Mouse (Mus musculus) limb, embryonic 11.5 days (tissue): ENCODE results near the gene Cdip1. TPM values are rescaled to one million over a fixed set of nuclear protein-coding genes. Genes with fewer than 3 reads are reported as not detected.

Experiments
- ATAC-seq: fragments of 200-750 bp; cut with Nextera tagmentation; 2 replicates; pipeline ENCODE4 v1.8.0; 2017; ENCODE audit warnings: low read depth; ENCODE audit not compliant: insufficient number of reproducible peaks, low FRiP score, low TSS enrichment
- DNase-seq: peaks from one replicate; pipeline ENCODE4 v3.0.0-alpha.2; 2015; ENCODE audit warnings: low spot score
- H3K27ac ChIP-seq: fragments of 300-500 bp; sonication (generic); replicated peaks from 2 replicates; pipeline ENCODE4 v1.5.1; 2014; ENCODE audit warnings: low read depth, mild to moderate bottlenecking, low read length
- H3K27me3 ChIP-seq: fragments of 300-500 bp; sonication (generic); 2 replicates; pipeline ENCODE4 v1.6.1; 2014; ENCODE audit warnings: mild to moderate bottlenecking, low read length, mixed read lengths; ENCODE audit not compliant: control insufficient read depth, insufficient read depth
- H3K36me3 ChIP-seq: fragments of 300-500 bp; sonication (generic); 2 replicates; pipeline ENCODE4 v1.6.1; 2014; ENCODE audit warnings: mild to moderate bottlenecking, low read length, moderate library complexity, mixed read lengths; ENCODE audit not compliant: control insufficient read depth, insufficient read depth
- H3K4me1 ChIP-seq: fragments of 300-500 bp; sonication (generic); 2 replicates; pipeline ENCODE4 v1.6.1; 2014; ENCODE audit warnings: low read length, mixed read lengths; ENCODE audit not compliant: control insufficient read depth, insufficient read depth
- H3K4me2 ChIP-seq: fragments of 300-500 bp; sonication (generic); 2 replicates; pipeline ENCODE4 v1.6.1; 2014; ENCODE audit warnings: low read depth, mild to moderate bottlenecking, moderate library complexity; ENCODE audit not compliant: severe bottlenecking
- H3K4me3 ChIP-seq: fragments of 300-500 bp; sonication (generic); 2 replicates; pipeline ENCODE4 v1.5.1; 2014; ENCODE audit warnings: low read depth, low read length
- H3K9ac ChIP-seq: fragments of 300-500 bp; sonication (generic); 2 replicates; pipeline ENCODE4 v1.6.1; 2014; ENCODE audit warnings: mild to moderate bottlenecking, low read length
- H3K9me3 ChIP-seq: fragments of 300-500 bp; sonication (generic); 2 replicates; pipeline ENCODE4 v1.6.1; 2016; ENCODE audit warnings: low read length; ENCODE audit not compliant: control insufficient read depth
- WGBS: fragments of 180-500 bp; shearing (Covaris S2); extraction: QIAGEN DNeasy Blood & Tissue Kit; methylation state at CpG from one replicate; pipeline ENCODE4 v1.1.7; 2014; 5-methylcytosine and 5-hydroxymethylcytosine counted together
- polyA plus RNA-seq: library from polyadenylated mRNA; unstranded; fragments of >200 nt; fragmentation: Nextera tagmentation; extraction: Ambion mirVana; gene quantifications from 2 replicates; pipeline ENCODE4 v1.2.1, GENCODE M21; 2014

The Cdip1 gene
- polyA plus RNA-seq, 1 experiment from 2014 or later: 82.2 TPM

DNA sequence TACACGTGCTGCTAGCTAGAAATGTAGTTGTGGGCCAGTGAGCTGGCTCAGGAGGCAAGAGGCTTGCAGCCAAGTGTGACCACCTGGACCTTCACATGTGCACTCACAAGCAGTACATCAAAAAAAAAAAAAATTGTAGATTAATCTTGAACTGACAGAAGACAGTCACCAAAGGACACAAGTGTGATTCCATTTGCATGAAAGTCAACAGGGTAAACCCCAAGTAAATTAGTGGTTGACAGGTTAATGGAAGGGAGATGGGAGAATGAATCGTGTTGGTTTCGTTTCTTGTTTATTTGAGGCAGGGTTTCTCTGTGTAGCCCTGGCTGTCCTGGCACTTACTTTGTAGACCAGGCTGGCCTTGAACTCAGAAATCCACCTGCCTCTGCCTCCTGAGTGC is 72.2 kb downstream of the Cdip1 start:
- Histone ChIP-seq H3K36me3 (peaks cover 10% of the 10 kb centered on the region), H3K27me3 (no peaks in the 10 kb centered on the region), H3K4me1 (peaks cover 4% of the 10 kb centered on the region; the same call in 1 of the 2 replicates), H3K4me2 (peak overlapping the region; percentile 52), H3K4me3 (peak overlapping the region; percentile 64), H3K9me3 (no peaks in the 10 kb centered on the region), H3K27ac (no peak overlapping the region), H3K9ac (peak overlapping the region; percentile 27; the same call in 1 of the 2 replicates)
- DNase-seq (no peak), ATAC-seq (no peak)
- 75% methylated on average over 3 of the region's 3 CpGs for WGBS

DNA sequence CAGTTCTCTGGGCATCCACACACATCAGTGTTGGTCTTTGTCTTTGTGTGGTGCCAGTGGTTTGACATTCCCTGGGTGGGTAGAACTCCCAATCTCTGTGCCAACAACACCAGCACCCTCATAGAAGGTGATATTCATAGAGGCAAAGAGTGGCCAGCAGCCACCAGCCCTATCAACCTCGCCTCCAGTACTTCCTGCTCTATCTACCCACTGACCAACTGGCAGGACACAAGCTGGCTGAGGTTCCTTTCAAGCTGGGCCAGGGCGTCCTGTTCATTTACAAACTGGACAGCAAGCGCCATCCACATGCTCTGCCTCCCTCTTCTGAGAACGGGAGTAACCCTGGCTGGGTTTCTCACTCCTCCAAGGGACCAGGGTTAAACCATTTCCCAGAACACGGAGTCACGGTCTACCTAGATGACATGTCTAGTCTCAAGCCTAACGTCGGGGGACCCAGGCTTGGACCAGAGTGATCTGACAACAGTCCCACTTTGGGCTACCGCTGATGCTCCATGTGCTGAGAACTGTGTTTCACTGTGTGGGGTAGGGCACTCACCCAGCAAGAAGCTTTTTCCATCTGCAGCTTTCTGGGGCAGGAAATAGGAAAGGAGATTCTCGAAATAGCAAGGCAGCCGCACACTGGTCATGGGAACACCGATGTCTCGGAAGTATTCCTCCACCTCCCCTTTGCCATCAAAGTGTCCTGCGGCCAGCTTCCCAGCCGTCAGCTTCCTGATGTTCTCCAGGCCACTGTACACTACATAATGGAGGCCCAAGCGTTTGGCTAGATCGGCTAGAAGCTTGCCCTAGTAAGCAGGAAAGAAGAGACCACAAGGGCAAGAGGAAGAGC is 76.0 kb downstream of the Cdip1 start:
- WGBS: 92% methylated on average over 17 of the region's 17 CpGs
- no peak overlapping the region for H3K27ac ChIP-seq
- no peak overlapping the region for H3K4me2 ChIP-seq
- H3K4me3 ChIP-seq: no peak overlapping the region
- ATAC-seq (no peak), DNase-seq (no peak)
- peaks cover 4% of the 10 kb centered on the region; the same call in 1 of the 2 replicates for H3K4me1 ChIP-seq
- no peak overlapping the region for H3K9ac ChIP-seq
- no peaks in the 10 kb centered on the region for H3K9me3 ChIP-seq
- H3K27me3 ChIP-seq: no peaks in the 10 kb centered on the region
- peaks cover 13% of the 10 kb centered on the region for H3K36me3 ChIP-seq

DNA sequence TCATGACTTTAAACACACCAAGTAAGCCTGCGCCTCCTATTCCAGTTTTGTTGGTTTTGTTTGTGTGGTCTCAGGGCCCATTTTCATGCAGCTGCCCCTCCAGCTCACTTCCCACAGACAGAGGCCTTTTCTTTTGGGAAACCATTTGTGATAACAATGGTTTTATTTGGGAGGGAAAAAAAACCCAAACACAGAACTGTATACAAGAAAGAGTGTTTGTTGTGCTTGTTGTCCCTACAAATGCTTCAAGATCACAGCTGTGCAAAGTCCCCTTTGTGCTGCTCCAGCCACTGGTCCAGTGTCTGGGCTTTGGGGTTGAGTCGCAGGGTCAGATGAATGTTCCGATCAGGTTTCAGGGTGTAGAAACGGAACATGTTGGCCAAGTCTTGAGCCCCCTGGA is 78.9 kb downstream of the Cdip1 start:
- ATAC-seq (no peak), DNase-seq (no peak)
- H3K27ac ChIP-seq: no peak overlapping the region
- H3K4me1 ChIP-seq: no peaks in the 10 kb centered on the region
- WGBS: 95% methylated on average over 4 of the region's 4 CpGs
- no peak overlapping the region for H3K4me2 ChIP-seq
- no peak overlapping the region for H3K9ac ChIP-seq
- no peaks in the 10 kb centered on the region for H3K9me3 ChIP-seq
- H3K4me3 ChIP-seq: no peak overlapping the region
- peaks cover 14% of the 10 kb centered on the region for H3K36me3 ChIP-seq
- H3K27me3 ChIP-seq: no peaks in the 10 kb centered on the region

DNA sequence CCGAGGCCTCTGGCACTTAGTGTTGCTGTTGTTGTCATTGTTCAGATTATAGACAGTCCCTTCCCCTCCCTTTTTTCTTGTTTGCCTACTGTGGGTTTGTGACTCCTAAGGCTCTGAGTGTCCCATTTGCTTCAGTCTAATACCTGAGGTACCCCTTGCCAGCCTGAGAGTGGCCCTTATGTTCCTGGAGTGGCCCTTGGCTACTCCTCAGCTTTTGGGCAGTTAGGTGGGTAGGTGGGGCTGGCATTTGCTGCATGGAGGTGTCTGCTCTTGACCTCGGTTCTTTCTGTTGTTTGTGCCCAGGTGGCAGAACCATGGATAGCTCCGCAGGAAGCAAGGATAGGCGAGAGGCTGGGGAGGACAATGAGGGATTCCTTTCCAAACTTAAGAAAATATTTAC is 84.6 kb downstream of the Cdip1 start:
- no peak overlapping the region for H3K27ac ChIP-seq
- WGBS: 74% methylated on average over 4 of the region's 4 CpGs
- no peaks in the 10 kb centered on the region for H3K4me1 ChIP-seq

DNA sequence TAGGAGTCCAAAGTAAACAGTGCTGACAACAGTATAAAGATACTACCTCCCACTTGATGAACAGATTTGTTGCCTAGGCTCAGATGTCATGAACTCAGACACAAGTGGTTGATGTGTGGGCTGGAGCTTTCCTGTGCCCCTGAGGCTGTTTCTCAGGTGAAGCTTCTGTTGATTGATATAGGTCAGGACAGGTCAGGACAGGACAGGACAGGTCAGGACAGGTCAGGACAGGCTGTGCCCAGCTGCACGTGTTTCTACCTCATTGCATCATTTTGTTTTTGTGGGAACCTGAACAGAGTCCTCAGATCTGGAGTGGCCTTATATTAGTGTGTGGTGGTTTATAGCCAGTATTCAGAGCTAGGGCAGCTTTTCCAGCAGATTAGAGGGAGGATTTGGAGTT is 87.4 kb downstream of the Cdip1 start:
- Histone ChIP-seq H3K4me1 (no peaks in the 10 kb centered on the region), H3K4me3 (no peak overlapping the region), H3K9ac (no peak overlapping the region), H3K9me3 (no peaks in the 10 kb centered on the region), H3K27me3 (no peaks in the 10 kb centered on the region), H3K27ac (no peak overlapping the region), H3K4me2 (no peak overlapping the region), H3K36me3 (peaks cover 43% of the 10 kb centered on the region)
- WGBS: 73% methylated on average over 1 of the region's 1 CpGs
- DNase-seq: no peak
- ATAC-seq: no peak

More for the DNA sequence above, 84.6 kb downstream of the Cdip1 start:
- ATAC-seq (no peak), DNase-seq (no peak)
- H3K36me3 ChIP-seq: peaks cover 35% of the 10 kb centered on the region; the same call in 1 of the 2 replicates
- no peaks in the 10 kb centered on the region for H3K27me3 ChIP-seq
- H3K9me3 ChIP-seq: no peaks in the 10 kb centered on the region
- H3K4me2 ChIP-seq: no peak overlapping the region; the same call in 1 of the 2 replicates
- H3K9ac ChIP-seq: no peak overlapping the region
- no peak overlapping the region for H3K4me3 ChIP-seq

DNA sequence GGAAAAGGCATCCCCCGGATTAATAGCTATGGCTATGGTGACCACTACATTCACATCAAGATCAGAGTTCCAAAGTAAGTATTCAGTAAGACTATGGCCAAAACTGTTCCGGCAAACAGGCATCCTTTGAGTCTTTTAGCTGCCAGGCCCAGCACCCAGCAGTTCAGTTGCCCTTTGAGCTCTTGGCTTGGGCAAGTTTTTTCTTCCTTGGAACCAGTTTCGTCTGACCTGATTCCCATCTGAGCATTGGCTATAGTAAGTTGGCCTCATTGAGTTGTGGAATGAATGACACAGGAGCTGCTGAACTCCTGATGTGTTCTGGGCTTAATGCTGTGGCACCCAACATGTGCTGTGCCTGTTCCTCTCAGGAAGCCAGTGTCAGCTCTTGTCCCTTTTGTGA is 88.9 kb downstream of the Cdip1 start:
- H3K4me2 ChIP-seq: no peak overlapping the region
- no peak overlapping the region for H3K4me3 ChIP-seq
- peaks cover 49% of the 10 kb centered on the region for H3K36me3 ChIP-seq
- H3K4me1 ChIP-seq: no peaks in the 10 kb centered on the region
- no peaks in the 10 kb centered on the region for H3K9me3 ChIP-seq
- H3K27me3 ChIP-seq: no peaks in the 10 kb centered on the region
- H3K27ac ChIP-seq: no peak overlapping the region
- DNase-seq: no peak
- WGBS: 96% methylated on average over 3 of the region's 3 CpGs
- no peak overlapping the region for H3K9ac ChIP-seq
- no peak for ATAC-seq

Other genes with a start within 250 kb of the Cdip1 start
- 29.7 and 31.8 TPM in 2 replicates for gene Srl, start 248.5 kb downstream of the Cdip1 start, polyA plus RNA-seq
- gene Tfap4, start 230.4 kb downstream of the Cdip1 start, polyA plus RNA-seq: 34.7 and 35.3 TPM in 2 replicates
- gene Glis2, start 195.6 kb downstream of the Cdip1 start, polyA plus RNA-seq: 26.2 and 27.4 TPM in 2 replicates
- 107 and 115 TPM in 2 replicates for gene Pam16, start 165.3 kb downstream of the Cdip1 start, polyA plus RNA-seq
- 20.2 and 22.3 TPM in 2 replicates for gene Vasn, start 150.4 kb downstream of the Cdip1 start, polyA plus RNA-seq
- gene Dnaja3, start 150.3 kb downstream of the Cdip1 start, polyA plus RNA-seq: 56.5 and 59.1 TPM in 2 replicates
- gene Coro7, start 110.5 kb downstream of the Cdip1 start, polyA plus RNA-seq: 13.1 and 15.7 TPM in 2 replicates
- 249 and 258 TPM in 2 replicates for gene Nmral1, start 70.9 kb downstream of the Cdip1 start, polyA plus RNA-seq
- gene Hmox2, start 63.9 kb downstream of the Cdip1 start, polyA plus RNA-seq: 103 and 111 TPM in 2 replicates
- 0.81 and 0.93 TPM in 2 replicates for gene 4930562C15Rik, start 45.1 kb upstream of the Cdip1 start, polyA plus RNA-seq
- gene Ubald1, start 90.0 kb upstream of the Cdip1 start, polyA plus RNA-seq: 32.0 and 36.4 TPM in 2 replicates
- 79.3 and 79.6 TPM in 2 replicates for gene Mgrn1, start 96.0 kb upstream of the Cdip1 start, polyA plus RNA-seq
- gene Nudt16l1, start 148.5 kb upstream of the Cdip1 start, polyA plus RNA-seq: 163 and 172 TPM in 2 replicates
- 41.0 and 41.2 TPM in 2 replicates for gene Anks3, start 173.9 kb upstream of the Cdip1 start, polyA plus RNA-seq
- gene Sept12, start 207.6 kb upstream of the Cdip1 start, polyA plus RNA-seq: not detected in 2 replicates
- gene Smim22, start 217.0 kb upstream of the Cdip1 start, polyA plus RNA-seq: 0.76 and 3.4 TPM in 2 replicates
- 67.7 and 70.8 TPM in 2 replicates for gene Rogdi, start 223.3 kb upstream of the Cdip1 start, polyA plus RNA-seq